Mouse (Mus musculus): Measurements from ENCODE around the gene Hdac11.

DNA sequence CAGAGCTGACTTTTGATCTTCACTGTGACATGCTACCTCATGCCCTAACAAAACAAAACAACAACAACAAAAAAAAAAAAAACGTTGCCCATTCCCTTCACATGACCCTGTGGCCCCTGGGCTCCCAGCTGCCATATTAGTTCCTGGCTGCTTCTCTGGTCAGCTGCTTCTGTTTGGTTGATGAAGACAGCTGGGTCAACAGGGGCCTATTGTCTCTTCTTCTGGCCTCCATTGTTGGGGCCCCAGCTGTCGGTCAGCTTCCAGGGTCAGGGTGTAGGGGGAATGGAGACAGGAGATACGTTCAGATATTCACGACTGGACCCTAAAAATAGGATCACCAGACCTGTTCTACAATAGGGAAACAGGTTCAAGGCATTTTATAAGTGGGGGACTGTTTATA is 403 bp upstream of the Hdac11 start:
- TF ChIP-seq POLR2A (IDR thresholded peaks at IDR 0.05; ENCODE audit: insufficient read depth, low read length) = no peak
- TF ChIP-seq CTCF (IDR thresholded peaks at IDR 0.05; ENCODE audit: low read depth, low read length) = no peak
